Mouse (Mus musculus) heart, postnatal 0 days (tissue): ENCODE data around the gene Ankle1.

Experiments used
- CTCF ChIP-seq: IDR thresholded peaks from 2 replicates; pipeline ENCODE4 v1.5.1; 2016; ENCODE audit warnings: antibody characterized with exemption, control low read depth, low read depth
- EP300 ChIP-seq: IDR thresholded peaks from 2 replicates; pipeline ENCODE4 v1.6.1; 2016; ENCODE audit warnings: antibody characterized with exemption, low read depth

DNA sequence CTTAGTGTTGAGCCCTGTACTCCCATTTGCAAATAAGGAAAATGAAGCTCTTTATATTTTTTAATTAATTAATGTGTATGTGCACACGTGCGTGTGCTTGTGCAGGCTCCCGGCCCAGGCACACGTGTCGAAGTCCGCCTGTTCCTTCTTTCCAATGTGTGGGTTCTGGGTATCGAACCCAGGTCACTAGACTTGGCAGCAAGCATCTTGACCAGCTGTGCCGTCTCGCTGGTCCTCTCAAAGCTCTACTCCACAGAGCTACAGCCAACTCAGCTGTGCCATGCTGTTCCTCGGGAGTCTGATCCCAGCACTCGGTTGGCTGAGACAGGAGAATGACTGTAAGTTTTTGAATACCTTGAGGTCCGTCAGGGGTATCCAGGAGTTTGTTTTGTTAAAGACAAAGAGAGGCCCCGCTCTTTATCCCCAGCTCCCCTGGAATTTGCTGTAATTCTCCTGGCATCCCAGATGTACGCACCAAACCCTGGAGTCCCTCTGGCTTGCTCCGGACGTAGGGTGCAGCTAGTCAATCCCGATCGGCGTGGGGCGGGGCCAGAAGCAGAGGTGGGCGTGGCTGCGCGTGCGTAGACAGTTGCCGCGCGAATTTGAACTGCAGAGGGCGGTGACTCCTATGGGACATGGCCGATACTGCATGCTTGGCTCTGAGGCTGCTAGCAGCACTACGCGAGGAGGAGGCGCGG lies at the start of gene Ankle1:
- peak; percentile 64 for TF ChIP-seq CTCF
- TF ChIP-seq EP300, result no peak
